Mouse (Mus musculus) fibroblast of lung, adult 2 months (primary cell): ENCODE data around the gene Vmn2r121.

ENCODE experiments used
- DNase-seq: peaks from one replicate; pipeline ENCODE4 v3.0.0-alpha.2; 2011; ENCODE audit warnings: low read depth

Vmn2r121 gene

GRCm38 (mm10) chrX:124135852-124136251, at the start of gene Vmn2r121:
Gene Vmn2r121 (minus strand): TSS chrX:124135952.
- no peak for DNase-seq
